Mouse (Mus musculus) limb, embryonic 12.5 days (tissue): ENCODE results near the gene Ndufv1. TPM values are rescaled to one million over a fixed set of nuclear protein-coding genes. Genes with fewer than 3 reads are reported as not detected.

Experiments used
- ATAC-seq: fragments of 200-750 bp; cut with Nextera tagmentation; 2 replicates; pipeline ENCODE4 v1.8.0; 2017; ENCODE audit warnings: low read depth, moderate TSS enrichment; ENCODE audit not compliant: insufficient number of reproducible peaks, insufficient read depth, low FRiP score, low TSS enrichment
- H3K27ac ChIP-seq: fragments of 300-500 bp; sonication (generic); 2 replicates; pipeline ENCODE4 v1.5.1; 2016; ENCODE audit warnings: mild to moderate bottlenecking, moderate library complexity
- H3K27me3 ChIP-seq: fragments of 300-500 bp; sonication (generic); 2 replicates; pipeline ENCODE4 v1.6.1; 2016; ENCODE audit warnings: mild to moderate bottlenecking, moderate library complexity
- H3K36me3 ChIP-seq: fragments of 300-500 bp; sonication (generic); 2 replicates; pipeline ENCODE4 v1.6.1; 2016; ENCODE audit warnings: mild to moderate bottlenecking, moderate library complexity
- H3K4me1 ChIP-seq: fragments of 300-500 bp; sonication (generic); replicated peaks from 2 replicates; pipeline ENCODE4 v1.6.1; 2016
- H3K4me2 ChIP-seq: fragments of 300-500 bp; sonication (generic); 2 replicates; pipeline ENCODE4 v1.6.1; 2016; ENCODE audit warnings: mild to moderate bottlenecking, moderate library complexity
- H3K4me3 ChIP-seq: fragments of 300-500 bp; sonication (generic); replicated peaks from 2 replicates; pipeline ENCODE4 v1.5.1; 2016; ENCODE audit warnings: mild to moderate bottlenecking
- H3K9ac ChIP-seq: fragments of 300-500 bp; sonication (generic); replicated peaks from 2 replicates; pipeline ENCODE4 v1.6.1; 2016; ENCODE audit warnings: mild to moderate bottlenecking, moderate library complexity
- H3K9me3 ChIP-seq: fragments of 300-500 bp; sonication (generic); 2 replicates; pipeline ENCODE4 v1.6.1; 2016; ENCODE audit warnings: mild to moderate bottlenecking, moderate library complexity
- WGBS: fragments of 180-500 bp; shearing (Covaris S2); methylation state at CpG from one replicate; pipeline ENCODE4 v1.1.7; 2016; 5-methylcytosine and 5-hydroxymethylcytosine counted together
- polyA plus RNA-seq: library from polyadenylated mRNA; unstranded; fragments of >200 nt; fragmentation: Nextera tagmentation; extraction: Ambion mirVana; gene quantifications from 2 replicates; pipeline ENCODE4 v1.2.1, GENCODE M21; 2016

Gene Ndufv1
- polyA plus RNA-seq, 1 experiment from 2014 or later: 180 TPM

GRCm38 (mm10) chr19:4000949-4001525 lies 11.6 kb downstream of the Ndufv1 start:
- peak; percentile 20; the same call in 1 of the 2 replicates for ATAC-seq
- no peaks in the 10 kb centered on the region for H3K27me3 ChIP-seq
- H3K4me3 ChIP-seq: peak overlapping the region; percentile 82

GRCm38 (mm10) chr19:4000119-4000900 lies 12.3 kb downstream of the Ndufv1 start, which contains the start of the genes Nudt8 and Gm49405:
Nudt8 (plus strand) TSS chr19:4000580.
Gm49405 (plus strand) TSS chr19:4000626.
- Histone ChIP-seq H3K27ac (peak within 1 kb of the TSS; percentile 98), H3K9ac (peak within 1 kb of the TSS; percentile 89), H3K36me3 (peaks cover 13% of the 10 kb centered on the region), H3K4me2 (peak within 1 kb of the TSS; percentile 84), H3K4me3 (peak within 1 kb of the TSS; percentile 82), H3K4me1 (peaks cover 18% of the 10 kb centered on the region), H3K9me3 (no peaks in the 10 kb centered on the region), H3K27me3 (no peaks in the 10 kb centered on the region)
- WGBS: under 1% methylated on average over 64 of the region's 64 CpGs
- ATAC-seq: peak; percentile 87

More at GRCm38 (mm10) chr19:4000949-4001525, 11.6 kb downstream of the Ndufv1 start:
- peak overlapping the region; percentile 98 for H3K27ac ChIP-seq
- peaks cover 19% of the 10 kb centered on the region for H3K36me3 ChIP-seq
- H3K4me2 ChIP-seq: peak overlapping the region; percentile 84
- peaks cover 14% of the 10 kb centered on the region for H3K4me1 ChIP-seq
- WGBS: 15% methylated on average over 17 of the region's 17 CpGs
- H3K9ac ChIP-seq: peak overlapping the region; percentile 89
- H3K9me3 ChIP-seq: no peaks in the 10 kb centered on the region

DNA sequence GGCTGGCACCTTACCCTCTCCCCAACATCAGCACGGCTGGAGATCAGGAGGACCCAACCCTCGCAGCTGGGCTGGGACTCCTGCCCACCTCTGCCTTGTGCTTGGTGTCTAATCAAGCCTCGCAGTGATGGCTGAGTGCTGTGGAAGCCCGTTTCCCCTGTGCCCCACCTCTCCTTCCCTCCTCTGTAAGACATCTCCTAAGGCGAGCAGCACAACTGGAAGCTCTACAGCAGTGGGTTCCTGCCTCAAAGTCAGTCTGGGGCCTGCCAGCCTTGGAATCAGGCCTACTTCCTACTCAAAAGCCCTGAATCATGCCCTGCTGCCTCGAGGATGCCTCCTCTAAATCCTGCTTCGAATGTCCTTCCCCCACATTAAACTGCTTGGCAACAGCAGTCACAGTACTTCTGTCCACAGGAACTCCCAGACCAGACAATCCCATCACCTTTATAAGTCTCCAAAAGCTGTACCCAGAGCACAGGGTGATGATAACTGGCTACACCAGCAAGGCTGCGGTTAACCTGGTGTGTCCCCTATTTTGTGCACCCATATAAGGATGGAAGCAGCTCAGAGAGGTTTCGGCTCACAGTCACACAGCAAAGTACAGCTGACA lies 13.4 kb downstream of the Ndufv1 start:
- Histone ChIP-seq H3K27ac (no peak overlapping the region), H3K4me3 (peak overlapping the region; percentile 82), H3K36me3 (0 out of 2 replicates have a peak, but pooled peaks cover 4% of the 10 kb centered on the region), H3K9ac (peak overlapping the region; percentile 47; the same call in 1 of the 2 replicates), H3K4me2 (peak overlapping the region; percentile 84), H3K27me3 (no peaks in the 10 kb centered on the region), H3K4me1 (peaks cover 18% of the 10 kb centered on the region), H3K9me3 (no peaks in the 10 kb centered on the region)
- ATAC-seq: no peak
- WGBS: 76% methylated on average over 9 of the region's 9 CpGs

DNA sequence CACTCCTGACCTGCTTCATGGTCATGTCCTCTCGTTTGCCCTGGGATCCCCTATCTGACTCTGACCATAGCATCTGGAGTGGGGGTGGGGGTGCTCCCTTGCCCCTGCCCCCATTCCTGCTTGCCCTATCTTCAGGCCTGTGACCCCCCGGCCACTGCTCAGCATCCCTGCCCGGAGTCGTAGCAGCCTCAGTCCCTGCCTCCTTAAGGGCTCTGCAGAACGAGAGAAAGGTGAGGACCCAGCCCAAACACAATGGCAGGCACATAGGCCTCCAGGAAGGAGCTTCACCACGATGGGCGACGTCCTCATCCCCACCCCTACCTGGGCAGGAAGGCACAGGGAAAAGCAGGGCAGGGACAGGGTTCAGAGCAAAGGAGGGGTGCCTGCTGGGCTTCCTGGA lies 14.3 kb downstream of the Ndufv1 start:
- Histone ChIP-seq H3K9ac (0 out of 2 replicates have a peak overlapping the region, but pooled peaks have one; percentile 23), H3K4me3 (no peak overlapping the region), H3K9me3 (no peaks in the 10 kb centered on the region), H3K4me1 (peaks cover 18% of the 10 kb centered on the region), H3K4me2 (no peak overlapping the region), H3K36me3 (no peaks in the 10 kb centered on the region), H3K27ac (no peak overlapping the region), H3K27me3 (0 out of 2 replicates have a peak, but pooled peaks cover 3% of the 10 kb centered on the region)
- ATAC-seq: no peak
- WGBS: 74% methylated on average over 8 of the region's 8 CpGs

GRCm38 (mm10) chr19:3997231-3997630 lies 15.4 kb downstream of the Ndufv1 start:
- H3K4me3 ChIP-seq: no peak overlapping the region
- no peak for ATAC-seq
- H3K27me3 ChIP-seq: 0 out of 2 replicates have a peak, but pooled peaks cover 3% of the 10 kb centered on the region
- H3K36me3 ChIP-seq: no peaks in the 10 kb centered on the region
- no peaks in the 10 kb centered on the region for H3K9me3 ChIP-seq
- 62% methylated on average over 8 of the region's 8 CpGs for WGBS
- no peak overlapping the region for H3K9ac ChIP-seq
- H3K4me1 ChIP-seq: peaks cover 18% of the 10 kb centered on the region
- no peak overlapping the region for H3K27ac ChIP-seq
- no peak overlapping the region for H3K4me2 ChIP-seq

DNA sequence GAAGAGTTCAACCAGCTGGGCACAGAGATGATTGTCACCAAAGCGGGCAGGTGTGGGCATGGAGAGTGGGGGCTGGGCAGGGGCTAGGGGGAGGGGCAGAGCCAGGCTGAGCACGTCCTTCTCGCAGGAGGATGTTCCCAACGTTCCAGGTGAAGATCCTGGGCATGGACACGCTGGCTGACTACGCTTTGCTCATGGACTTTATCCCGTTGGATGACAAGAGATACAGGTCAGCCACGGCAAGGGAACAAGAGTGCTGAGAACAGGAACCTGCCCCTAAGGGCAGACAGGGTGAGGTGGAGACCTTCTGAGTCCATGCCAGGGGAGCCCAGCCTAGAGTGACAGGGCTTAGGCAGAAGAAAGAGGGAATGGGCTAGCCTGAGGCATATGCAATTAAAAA lies 15.9 kb downstream of the Ndufv1 start:
- H3K4me2 ChIP-seq: no peak overlapping the region
- H3K27me3 ChIP-seq: 0 out of 2 replicates have a peak, but pooled peaks cover 3% of the 10 kb centered on the region
- no peak overlapping the region for H3K9ac ChIP-seq
- H3K36me3 ChIP-seq: no peaks in the 10 kb centered on the region
- H3K9me3 ChIP-seq: no peaks in the 10 kb centered on the region
- ATAC-seq: no peak
- no peak overlapping the region for H3K4me3 ChIP-seq
- 81% methylated on average over 8 of the region's 8 CpGs for WGBS
- H3K4me1 ChIP-seq: peaks cover 18% of the 10 kb centered on the region
- no peak overlapping the region for H3K27ac ChIP-seq

DNA sequence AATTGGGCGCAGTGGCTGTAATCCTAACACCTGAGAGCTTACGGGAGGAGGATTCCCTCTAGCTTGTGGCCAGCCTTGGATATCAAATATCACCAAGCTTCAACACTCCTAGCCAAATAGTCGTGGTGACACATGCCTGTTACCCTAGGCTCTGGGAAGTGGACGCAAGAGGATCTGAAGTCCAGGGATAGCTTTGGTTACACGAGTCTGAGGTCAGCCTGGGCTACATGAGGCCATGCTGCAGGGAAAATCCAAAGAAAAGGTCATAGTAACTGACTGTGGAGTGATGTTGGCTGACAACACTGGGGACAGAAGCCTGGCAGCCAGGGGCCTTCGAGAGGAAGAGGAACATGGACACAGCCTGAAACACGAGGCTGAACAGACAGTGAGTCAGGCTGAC lies 16.5 kb downstream of the Ndufv1 start:
- no peak for ATAC-seq
- Histone ChIP-seq H3K9me3 (no peaks in the 10 kb centered on the region), H3K4me1 (peaks cover 13% of the 10 kb centered on the region)

DNA sequence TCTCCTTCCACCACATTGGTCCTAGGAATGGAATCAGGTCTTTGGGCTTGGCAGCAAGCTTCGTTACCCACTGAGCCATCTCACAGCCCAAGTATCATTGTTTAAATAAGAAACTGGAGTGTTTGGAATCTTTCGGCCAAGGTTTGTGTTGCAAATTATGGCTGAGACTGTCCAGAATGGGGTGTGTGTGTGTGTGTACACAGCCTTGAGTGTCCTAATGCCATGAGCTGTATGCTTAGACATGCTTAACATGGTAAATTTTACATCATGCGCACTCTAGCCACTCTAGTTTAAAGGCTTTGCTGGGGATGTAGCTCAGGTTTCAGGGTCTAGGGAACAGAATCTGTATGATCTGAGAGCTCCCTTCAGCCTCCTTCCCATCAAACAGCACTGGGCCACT lies 17.1 kb downstream of the Ndufv1 start:
- no peak overlapping the region for H3K4me3 ChIP-seq
- 0 out of 2 replicates have a peak, but pooled peaks cover 8% of the 10 kb centered on the region for H3K27me3 ChIP-seq
- H3K36me3 ChIP-seq: no peaks in the 10 kb centered on the region
- no peak for ATAC-seq
- peaks cover 9% of the 10 kb centered on the region for H3K4me1 ChIP-seq
- 88% methylated on average over 3 of the region's 3 CpGs for WGBS
- H3K27ac ChIP-seq: no peak overlapping the region
- no peak overlapping the region for H3K9ac ChIP-seq
- no peak overlapping the region for H3K4me2 ChIP-seq
- H3K9me3 ChIP-seq: no peaks in the 10 kb centered on the region

More for the DNA sequence above, 16.5 kb downstream of the Ndufv1 start:
- no peak overlapping the region for H3K4me3 ChIP-seq
- H3K9ac ChIP-seq: no peak overlapping the region
- 68% methylated on average over 7 of the region's 7 CpGs for WGBS
- H3K27me3 ChIP-seq: 0 out of 2 replicates have a peak, but pooled peaks cover 3% of the 10 kb centered on the region
- no peak overlapping the region for H3K4me2 ChIP-seq
- no peak overlapping the region for H3K27ac ChIP-seq
- H3K36me3 ChIP-seq: no peaks in the 10 kb centered on the region

DNA sequence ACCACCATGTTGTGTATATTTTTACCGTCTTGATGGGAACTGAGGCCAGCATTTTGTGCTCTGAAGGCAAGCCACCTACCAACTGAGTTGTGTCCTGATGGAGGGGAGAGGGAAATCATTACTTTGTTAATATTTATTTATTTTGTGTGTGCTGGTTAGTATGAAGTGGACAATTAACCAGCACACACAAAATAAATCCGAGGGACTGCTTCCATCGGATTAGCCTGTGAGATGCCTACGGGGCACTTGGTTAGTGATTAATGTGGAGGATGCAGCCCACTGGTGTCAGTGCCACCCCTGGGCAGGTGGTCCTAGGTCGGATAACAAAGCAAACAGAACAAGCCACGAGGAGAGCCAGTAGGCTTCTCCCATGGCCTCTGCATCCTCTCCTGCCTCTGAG lies 17.7 kb downstream of the Ndufv1 start:
- Histone ChIP-seq H3K36me3 (no peaks in the 10 kb centered on the region), H3K4me3 (no peak overlapping the region), H3K9ac (no peak overlapping the region), H3K9me3 (no peaks in the 10 kb centered on the region), H3K27me3 (0 out of 2 replicates have a peak, but pooled peaks cover 8% of the 10 kb centered on the region), H3K4me2 (no peak overlapping the region), H3K4me1 (peaks cover 9% of the 10 kb centered on the region), H3K27ac (no peak overlapping the region)
- ATAC-seq: no peak
- WGBS: 65% methylated on average over 6 of the region's 6 CpGs

- no peak within 1 kb of the TSS for H3K9ac ChIP-seq
- no peak within 1 kb of the TSS for H3K27ac ChIP-seq
- no peaks in the 10 kb centered on the region; the same call in 1 of the 2 replicates for H3K9me3 ChIP-seq
- H3K4me3 ChIP-seq: no peak within 1 kb of the TSS
- ATAC-seq: no peak
- no peaks in the 10 kb centered on the region for H3K36me3 ChIP-seq
- H3K4me1 ChIP-seq: peaks cover 5% of the 10 kb centered on the region; the same call in 1 of the 2 replicates
- H3K4me2 ChIP-seq: no peak within 1 kb of the TSS
- 37% methylated on average over 5 of the region's 5 CpGs for WGBS
- H3K27me3 ChIP-seq: 0 out of 2 replicates have a peak, but pooled peaks cover 8% of the 10 kb centered on the region
These were observed 20.2 kb downstream of the Ndufv1 start, which contains the start of gene Tbx10 for GRCm38 (mm10) chr19:3992416-3992815. Tbx10 (plus strand) TSS chr19:3992752.

GRCm38 (mm10) chr19:3991966-3992365 lies 20.6 kb downstream of the Ndufv1 start:
- 0 out of 2 replicates have a peak, but pooled peaks cover 8% of the 10 kb centered on the region for H3K27me3 ChIP-seq
- H3K27ac ChIP-seq: no peak overlapping the region
- WGBS: 85% methylated on average over 3 of the region's 3 CpGs
- no peaks in the 10 kb centered on the region; the same call in 1 of the 2 replicates for H3K9me3 ChIP-seq
- no peaks in the 10 kb centered on the region for H3K36me3 ChIP-seq
- H3K9ac ChIP-seq: no peak overlapping the region
- peaks cover 7% of the 10 kb centered on the region for H3K4me1 ChIP-seq
- H3K4me2 ChIP-seq: no peak overlapping the region
- no peak for ATAC-seq
- H3K4me3 ChIP-seq: no peak overlapping the region
